Mouse (Mus musculus) left cerebral cortex, adult 2 months (tissue): ENCODE measurements around the gene Catsper2. TPM values are rescaled to one million over a fixed set of nuclear protein-coding genes. Genes with fewer than 3 reads are reported as not detected.

Source experiments
- DNase-seq, 2 experiments: peaks; one replicate each; pipeline ENCODE4 v3.0.0; 2021 to 2022; ENCODE audit warnings: low spot score in 2 of 2, mixed read lengths in 1 of 2; ENCODE audit errors: extremely low spot score in 1 of 2
- H3K27ac ChIP-seq: fragments of 200-600 bp; 2 replicates; pipeline ENCODE4 v1.8.1; 2022
- H3K4me3 ChIP-seq: fragments of 200-600 bp; 2 replicates; pipeline ENCODE4 v1.8.1; 2022
- CTCF ChIP-seq: fragments of 200-600 bp; IDR thresholded peaks from 2 replicates; pipeline ENCODE4 v1.8.1; 2022; ENCODE audit warnings: antibody characterized with exemption, mild to moderate bottlenecking, moderate library complexity
- intact Hi-C: fragments of 180-260 bp; cut with DNase I; formaldehyde crosslinking; loops from one replicate; pipeline ENCODE4 v1.15.1; 2025
- microRNA-seq, 2 experiments: library from miRNA; unstranded; fragments of <30 nt; microRNA quantifications; one replicate each; pipeline ENCODE4 v1.2.0; 2021
- total RNA-seq, 2 experiments: library from RNA; stranded (reverse); gene quantifications; 2 replicates each; pipeline ENCODE4 v1.2.3; 2021

The Catsper2 gene
- total RNA-seq, 2 experiments from 2014 or later: 3.6 to 4.2 TPM

DNA sequence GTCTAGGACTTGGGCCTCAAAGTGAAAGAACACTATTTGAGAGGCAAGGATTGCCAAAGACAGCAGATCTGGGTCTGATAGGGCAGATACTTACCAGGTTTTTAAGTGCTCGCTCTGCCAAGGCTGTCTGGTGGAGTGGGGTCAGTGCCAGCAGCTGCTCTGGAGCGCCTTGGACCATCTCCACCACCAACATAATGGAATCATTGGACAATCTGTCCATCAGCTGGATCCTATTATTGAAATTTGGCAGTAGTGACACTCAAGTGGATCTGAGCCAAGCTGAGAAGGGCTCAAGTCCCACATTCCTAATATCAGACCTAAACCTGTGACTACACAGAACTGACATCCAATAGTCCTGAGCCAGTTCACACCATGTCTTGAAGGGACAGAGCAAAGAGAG, 44.8 kb downstream of the Catsper2 start:
- intact Hi-C loops: no loop called here
- H3K27ac ChIP-seq: no peak overlapping the region
- no peak overlapping the region for H3K4me3 ChIP-seq
- no peak for DNase-seq
- no peak for TF ChIP-seq CTCF

DNA sequence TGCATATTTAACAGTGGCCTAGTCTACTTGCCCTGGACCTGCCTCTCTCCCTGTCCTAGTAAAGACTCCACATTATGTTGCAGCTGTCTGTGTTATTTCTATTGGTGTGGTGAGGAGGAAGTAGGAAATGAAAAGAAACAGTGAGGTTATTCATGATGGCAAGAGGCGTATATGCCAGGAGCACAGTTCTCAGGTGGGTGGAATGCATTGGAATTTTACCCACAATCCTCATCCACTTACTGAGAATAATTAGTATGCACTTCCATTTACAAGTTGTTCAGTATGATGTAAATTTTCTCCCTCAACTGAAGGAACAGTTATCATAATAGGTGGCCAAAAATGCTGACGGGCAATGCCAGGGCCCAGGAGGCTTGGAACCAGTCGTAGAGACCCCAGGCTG, 49.9 kb downstream of the Catsper2 start:
- intact Hi-C loops: loop anchor here (5.0 kb wide), 1 partner anchor 34 kb away; no protein-coding TSS in a partner anchor
- Histone ChIP-seq H3K4me3 (no peak overlapping the region), H3K27ac (no peak overlapping the region)
- DNase-seq: no peak
- no peak for TF ChIP-seq CTCF

DNA sequence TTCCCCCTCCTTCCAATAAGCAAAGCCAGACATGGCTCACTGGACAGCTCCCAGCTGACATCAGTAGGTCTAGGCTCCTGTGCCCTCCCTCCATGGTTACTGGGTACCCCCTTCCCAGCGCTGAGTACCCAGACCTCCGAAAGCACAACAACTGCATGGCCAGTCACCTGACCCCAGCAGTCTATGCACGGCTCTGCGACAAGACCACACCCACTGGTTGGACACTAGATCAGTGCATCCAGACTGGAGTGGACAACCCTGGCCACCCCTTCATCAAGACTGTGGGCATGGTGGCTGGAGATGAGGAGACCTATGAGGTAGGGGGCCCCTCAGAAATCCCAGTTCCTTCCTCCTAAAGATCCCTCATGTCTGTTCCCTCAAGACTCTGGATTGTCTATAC, 54.1 kb downstream of the Catsper2 start:
- no peak overlapping the region; the same call in 1 of the 2 replicates for H3K27ac ChIP-seq
- intact Hi-C loops: no loop called here
- TF ChIP-seq CTCF: no peak
- DNase-seq: no peak
- peak overlapping the region; percentile 68 for H3K4me3 ChIP-seq

DNA sequence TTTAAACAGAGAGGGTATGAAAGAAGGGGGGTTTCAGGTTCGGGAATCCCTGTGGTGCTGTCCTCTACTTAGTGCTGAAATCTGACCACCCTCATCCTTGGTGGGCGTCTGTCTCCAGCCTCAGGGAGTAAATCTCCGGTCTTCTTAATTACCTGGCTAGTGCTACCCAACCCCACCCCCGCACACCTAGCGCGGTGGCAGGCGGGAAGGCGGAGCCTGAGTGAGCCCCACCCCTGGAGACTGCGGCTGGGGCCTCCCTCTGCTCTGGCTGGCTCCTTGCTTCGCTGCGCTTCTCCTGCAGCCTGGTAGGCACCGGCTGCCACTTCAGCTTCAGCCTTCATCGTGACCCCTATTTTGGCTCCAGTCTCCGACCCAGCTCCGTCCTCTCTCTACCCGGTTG, 55.2 kb downstream of the Catsper2 start:
- H3K27ac ChIP-seq: peak overlapping the region; percentile 92
- peak overlapping the region; percentile 68 for H3K4me3 ChIP-seq
- intact Hi-C loops: no loop called here

DNA sequence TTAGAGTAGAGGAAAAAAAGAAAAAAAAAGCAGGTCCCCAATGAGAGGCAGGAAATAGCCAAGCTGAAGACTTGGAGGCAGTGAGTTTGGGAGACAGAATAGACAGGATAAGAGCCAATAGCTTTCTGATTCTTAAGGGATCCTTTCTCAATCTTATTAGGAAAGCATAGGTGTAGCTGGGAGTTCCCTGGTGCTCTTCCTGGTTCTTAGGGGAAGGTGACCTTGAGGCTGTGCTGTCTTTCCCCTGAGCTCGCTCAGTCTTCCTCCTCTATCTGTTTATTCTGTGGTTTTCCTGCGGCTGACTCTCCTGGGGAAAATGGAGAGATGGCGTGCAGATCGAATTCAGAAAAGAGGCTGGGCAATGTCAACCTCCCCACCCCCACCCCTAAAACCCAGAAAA, 55.6 kb downstream of the Catsper2 start:
- peak overlapping the region; percentile 92 for H3K27ac ChIP-seq
- no peak for TF ChIP-seq CTCF
- no peak for DNase-seq
- H3K4me3 ChIP-seq: peak overlapping the region; percentile 68
- intact Hi-C loops: no loop called here

More for the DNA sequence above, 55.2 kb downstream of the Catsper2 start:
- DNase-seq: peak; percentile 86 to 89
- TF ChIP-seq CTCF: no peak

DNA sequence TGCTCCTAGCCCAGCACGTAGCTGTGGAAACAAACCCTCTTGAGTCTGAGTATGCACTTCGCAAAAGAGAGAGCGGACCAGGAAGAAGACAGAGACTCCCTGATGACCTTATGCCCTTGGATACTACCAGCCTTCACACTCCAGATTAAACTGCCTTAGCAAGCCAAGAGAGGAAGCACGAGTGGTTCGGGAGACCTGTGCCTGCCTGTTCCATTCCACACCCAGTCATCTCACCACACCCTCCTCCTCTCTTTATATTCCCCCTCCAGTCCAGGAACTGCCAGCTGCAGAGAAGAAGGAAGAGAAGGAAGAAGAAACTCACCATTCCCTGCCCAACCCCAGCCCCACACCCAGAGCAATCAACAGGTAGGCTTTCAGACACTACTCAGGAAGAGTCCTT, 56.1 kb downstream of the Catsper2 start, which contains the start of gene Ckmt1:
Gene Ckmt1, plus strand, starts transcription at position 221 of the 400 bp plus-strand sequence.
- intact Hi-C loops: no loop called here
- peak within 1 kb of the TSS; percentile 92 for H3K27ac ChIP-seq
- no peak for TF ChIP-seq CTCF
- peak within 1 kb of the TSS; percentile 68 for H3K4me3 ChIP-seq
- DNase-seq: no peak

DNA sequence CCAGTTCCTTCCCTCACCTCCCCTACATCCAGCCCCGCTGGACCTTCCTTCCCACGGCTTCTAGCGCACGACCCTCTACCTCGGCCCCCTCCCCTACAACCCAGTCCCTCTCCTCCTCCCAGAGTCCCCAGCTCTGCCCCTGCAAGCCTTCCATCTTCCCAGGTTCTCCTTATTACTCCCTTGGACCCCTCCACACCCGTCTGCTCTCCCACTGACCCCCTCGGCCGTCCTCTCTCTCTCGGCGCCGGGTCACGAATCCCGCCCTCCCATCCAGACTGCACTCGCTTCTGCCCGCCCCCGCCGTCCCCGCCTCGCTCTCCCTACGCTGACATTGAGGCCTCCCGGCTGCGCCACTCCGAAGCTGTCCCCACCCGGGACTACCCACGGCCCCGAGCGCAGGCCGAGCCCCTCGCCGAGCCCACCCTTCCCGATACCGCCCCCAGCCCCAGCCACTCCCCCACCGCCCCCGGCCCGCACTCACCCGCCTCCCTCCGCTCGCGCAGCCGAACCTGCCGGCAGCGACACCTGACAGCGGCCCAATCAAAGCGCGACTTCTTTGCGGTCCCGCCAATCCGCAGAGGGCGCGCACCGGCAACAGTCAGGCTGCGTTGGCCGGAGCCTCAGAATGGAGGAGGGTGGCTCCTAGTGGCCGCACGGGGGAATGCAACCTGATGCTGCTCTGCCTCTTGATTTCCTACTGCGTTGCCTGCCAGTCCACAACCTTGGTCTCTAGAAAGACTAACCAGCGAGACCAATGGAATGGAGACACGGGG, 58.6 kb downstream of the Catsper2 start, which contains the start of gene Ppip5k1:
Gene Ppip5k1, minus strand, starts transcription at position 577 of the 773 bp plus-strand sequence.
- H3K4me3 ChIP-seq: peak within 1 kb of the TSS; percentile 70
- H3K27ac ChIP-seq: peak within 1 kb of the TSS; percentile 96
- intact Hi-C loops: loop anchor here (2.0 kb wide), 1 partner anchor 60 kb away; no protein-coding TSS in a partner anchor
- DNase-seq: peak; percentile 98 to 99
- peak; percentile 92 for TF ChIP-seq CTCF

DNA sequence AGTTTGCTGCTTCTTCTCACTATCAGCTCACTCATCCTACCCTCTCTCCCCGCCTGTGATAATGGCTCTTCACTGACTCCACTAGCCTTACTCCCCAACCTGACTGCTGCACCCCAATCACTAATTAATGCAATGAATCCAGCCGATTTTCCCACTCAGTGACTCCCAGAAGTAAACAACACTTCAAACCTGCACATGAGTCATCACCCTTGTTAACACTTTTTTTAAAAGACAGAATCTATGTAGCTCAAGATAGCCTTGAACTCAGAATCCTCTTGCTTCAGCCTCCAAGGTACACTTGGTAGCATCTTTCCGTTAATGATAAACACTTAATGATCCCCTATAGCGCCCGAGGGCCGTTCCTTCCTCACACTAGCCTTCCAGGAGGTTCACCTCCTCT, 59.2 kb downstream of the Catsper2 start:
- intact Hi-C loops: loop anchor here (2.0 kb wide), 1 partner anchor 60 kb away; no protein-coding TSS in a partner anchor
- Histone ChIP-seq H3K4me3 (peak overlapping the region; percentile 70), H3K27ac (peak overlapping the region; percentile 96)
- TF ChIP-seq CTCF: no peak
- no peak for DNase-seq

DNA sequence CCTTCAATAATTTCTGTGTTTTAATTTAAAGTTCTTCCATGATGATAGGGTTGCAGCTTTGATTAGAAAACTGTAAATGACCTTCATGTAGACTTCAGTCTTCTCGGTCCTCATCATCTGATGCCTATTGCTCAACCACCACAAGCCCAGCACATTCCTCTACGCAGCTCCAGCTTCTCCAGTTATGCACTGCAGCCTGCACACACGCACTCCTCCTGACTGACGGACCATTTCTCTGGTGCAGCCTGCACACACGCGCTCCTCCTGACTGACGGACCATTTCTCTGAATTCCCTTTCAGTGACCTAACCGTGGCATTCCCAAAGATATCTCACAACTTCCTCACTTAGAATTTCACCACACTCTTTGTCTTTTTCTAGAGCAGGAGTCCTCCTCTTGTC, 60.4 kb downstream of the Catsper2 start:
- Histone ChIP-seq H3K4me3 (no peak overlapping the region), H3K27ac (no peak overlapping the region)
- intact Hi-C loops: no loop called here
- no peak for DNase-seq
- no peak for TF ChIP-seq CTCF

Small RNA genes within 50 kb of the gene (microRNA-seq; reads per million reads assigned to microRNA genes)
- gene Gm22953: 0 reads per million in 2 experiments

Other genes starting within 250 kb of the Catsper2 start
- 10 to 100 TPM; 45.7 to 48.6 TPM for gene Tubgcp4, start 243.1 kb downstream of the Catsper2 start, total RNA-seq
- gene Zscan29, start 242.7 kb downstream of the Catsper2 start, total RNA-seq: 1 to 10 TPM; 6.1 to 6.3 TPM
- 100 to 1,000 TPM; 148 to 170 TPM for gene Trp53bp1, start 142.4 kb downstream of the Catsper2 start, total RNA-seq
- 100 to 1,000 TPM; 610 to 673 TPM for gene Map1a, start 124.2 kb downstream of the Catsper2 start, total RNA-seq
- gene Ppip5k1, start 58.4 kb downstream of the Catsper2 start, total RNA-seq: 100 to 1,000 TPM; 134 to 136 TPM
- gene Ckmt1, start 56.1 kb downstream of the Catsper2 start, total RNA-seq: 100 to 1,000 TPM; 339 to 354 TPM
- under 1 TPM; 0.11 to 0.12 TPM for gene Strc, start 26.6 kb downstream of the Catsper2 start, total RNA-seq
- gene Pdia3, start within 50 bp of the Catsper2 start, total RNA-seq: 100 to 1,000 TPM; 170 to 202 TPM
- gene Ell3, start 30.5 kb upstream of the Catsper2 start, total RNA-seq: not detected
- gene Serf2, start 35.4 kb upstream of the Catsper2 start, total RNA-seq: 100 to 1,000 TPM; 152 to 164 TPM
- gene Hypk, start 39.5 kb upstream of the Catsper2 start, total RNA-seq: 10 to 100 TPM; 22.7 to 23.1 TPM
- gene Serinc4, start 43.0 kb upstream of the Catsper2 start, total RNA-seq: under 1 TPM; 0.21 to 0.54 TPM
- gene Mfap1b, start 60.3 kb upstream of the Catsper2 start, total RNA-seq: 10 to 100 TPM; 40.9 to 41.5 TPM
- 10 to 100 TPM; 33.3 TPM for gene Mfap1a, start 92.9 kb upstream of the Catsper2 start, total RNA-seq
- gene Wdr76, start 92.9 kb upstream of the Catsper2 start, total RNA-seq: 1 to 10 TPM; 4.5 to 5.5 TPM